Mouse (Mus musculus) stomach, postnatal 0 days (tissue): ENCODE data around the gene Cnr1.

Source experiments
- CTCF ChIP-seq: IDR thresholded peaks from 2 replicates; pipeline ENCODE4 v1.5.1; 2016; ENCODE audit warnings: antibody characterized with exemption, low read depth, mild to moderate bottlenecking, moderate library complexity
- EP300 ChIP-seq: optimal IDR thresholded peaks from 2 replicates; pipeline ENCODE3; 2016; ENCODE audit warnings: antibody characterized with exemption

- TF ChIP-seq CTCF (no peak), EP300 (no peak)
Observed at GRCm38 (mm10) chr4:33895491-33895890, 28.9 kb upstream of the Cnr1 start.
